Mouse (Mus musculus): ENCODE results near the gene Spg11. TPM values are rescaled to one million over a fixed set of nuclear protein-coding genes. Genes with fewer than 3 reads are reported as not detected.
"Not testable (repeated sequence)": the region's sequence is repeated elsewhere in the genome, so short reads cannot be mapped to it uniquely, and the experiment has no call there.

Spg11 gene
- total RNA-seq, 2 experiments from 2014 or later, result 4.1 to 4.8 TPM

DNA sequence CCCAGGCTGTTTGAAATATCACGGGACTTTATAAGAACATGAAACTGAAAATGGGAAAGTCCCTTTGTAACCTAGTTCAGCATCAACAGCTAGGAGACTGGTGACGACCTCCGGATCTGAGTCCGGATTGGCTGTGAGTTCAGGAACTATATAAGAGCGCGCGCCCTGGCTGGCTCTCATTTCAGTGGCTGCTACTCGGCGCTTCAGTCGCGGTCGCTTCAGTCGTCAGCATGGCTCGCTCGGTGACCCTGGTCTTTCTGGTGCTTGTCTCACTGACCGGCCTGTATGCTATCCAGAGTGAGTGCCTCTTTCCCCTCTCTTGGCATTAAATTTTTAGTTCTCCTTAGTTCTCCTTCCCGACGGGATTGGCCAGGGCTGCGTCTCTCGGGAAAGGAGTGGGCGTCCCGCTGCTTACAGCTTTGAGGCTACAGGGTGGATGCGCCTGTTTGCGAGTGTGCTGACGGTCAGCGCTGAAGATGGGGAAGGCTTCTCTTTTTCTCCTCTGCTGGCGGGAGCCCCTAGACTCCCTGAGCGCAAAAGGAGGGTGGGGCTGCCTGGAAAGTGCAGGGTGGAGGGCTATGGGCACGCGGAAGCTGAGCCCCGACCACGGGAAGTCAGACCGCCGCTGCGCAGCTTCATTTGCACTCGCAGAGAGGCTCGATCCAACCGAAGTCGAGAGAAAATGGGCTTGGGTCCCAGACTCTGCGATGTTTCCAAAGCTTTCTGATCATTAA is 29.5 kb upstream of the Spg11 start, which contains the start of gene B2m:
TSS of gene B2m (plus strand) at position 179 of the 734 bp plus-strand sequence.
- intact Hi-C loops (cut with DNase I), result no loop called here
- peak; percentile 88 to 91 for DNase-seq

- intact Hi-C loops (cut with DNase I), result no loop called here
- DNase-seq, result no peak
Observed at GRCm38 (mm10) chr2:122146687-122147086, 28.5 kb upstream of the Spg11 start.

GRCm38 (mm10) chr2:122145756-122146155 is 27.6 kb upstream of the Spg11 start:
- intact Hi-C loops (cut with DNase I), result no loop called here
- DNase-seq, result no peak

DNA sequence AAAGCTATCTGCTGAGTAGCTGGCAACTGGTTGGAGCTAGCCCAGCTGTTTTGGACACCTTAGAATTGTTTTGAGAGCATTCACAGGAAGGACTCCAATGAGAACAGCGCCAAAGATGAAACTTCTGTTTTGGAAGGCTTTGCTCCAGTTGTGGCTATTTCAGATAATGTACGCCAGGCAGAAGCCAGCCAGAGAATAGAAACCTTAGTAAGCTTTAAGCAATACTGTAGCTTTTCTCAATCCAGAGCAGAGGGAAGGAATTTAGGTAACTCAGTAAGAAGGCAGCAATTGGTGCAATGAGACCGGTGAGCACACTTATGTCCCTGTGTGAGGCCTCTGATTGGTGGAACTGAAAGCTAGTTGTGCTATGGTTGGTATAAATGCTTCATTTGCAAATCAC is 24.9 kb upstream of the Spg11 start:
- intact Hi-C loops (cut with DNase I), result no loop called here
- DNase-seq, result no peak

- DNase-seq, result no peak
- intact Hi-C loops (cut with DNase I), result no loop called here
Observed at GRCm38 (mm10) chr2:122141332-122141967, 23.3 kb upstream of the Spg11 start.

GRCm38 (mm10) chr2:122140815-122141214 is 22.6 kb upstream of the Spg11 start:
- no peak for DNase-seq
- intact Hi-C loops (cut with DNase I), result no loop called here

DNA sequence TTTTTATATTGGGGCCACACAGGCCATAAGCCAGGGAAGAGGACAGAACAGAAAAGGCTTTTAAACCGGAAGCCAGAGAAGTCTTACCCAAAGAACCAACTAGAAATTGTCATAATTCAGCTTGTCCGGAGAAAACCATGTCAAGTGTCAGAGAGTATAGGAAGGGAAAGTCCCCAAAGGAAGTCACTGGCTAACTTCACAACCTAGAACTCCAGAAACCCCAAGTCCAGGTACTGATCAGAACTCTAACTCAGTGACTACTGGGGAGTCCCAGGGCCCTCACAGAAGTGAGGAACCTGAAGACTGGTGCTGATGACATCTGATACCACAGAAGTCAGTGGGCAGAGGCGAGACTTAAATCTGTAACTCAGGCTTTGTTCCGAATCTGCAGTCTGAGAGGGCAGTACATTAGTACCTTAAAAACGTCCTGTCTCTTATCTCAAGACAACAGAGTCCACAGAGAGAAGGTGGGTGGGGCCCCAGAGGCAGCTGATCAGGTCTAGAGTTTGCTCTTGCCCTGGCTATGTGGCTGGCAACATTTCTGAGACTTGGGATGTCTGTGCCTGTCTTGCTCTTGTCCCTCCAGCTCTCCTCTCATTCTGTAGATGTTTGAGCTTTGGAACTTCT is 19.8 kb upstream of the Spg11 start:
- DNase-seq, result no peak
- intact Hi-C loops (cut with DNase I), result no loop called here

GRCm38 (mm10) chr2:122132618-122133017 is 14.4 kb upstream of the Spg11 start:
- DNase-seq, result no peak
- intact Hi-C loops (cut with DNase I), result no loop called here

DNA sequence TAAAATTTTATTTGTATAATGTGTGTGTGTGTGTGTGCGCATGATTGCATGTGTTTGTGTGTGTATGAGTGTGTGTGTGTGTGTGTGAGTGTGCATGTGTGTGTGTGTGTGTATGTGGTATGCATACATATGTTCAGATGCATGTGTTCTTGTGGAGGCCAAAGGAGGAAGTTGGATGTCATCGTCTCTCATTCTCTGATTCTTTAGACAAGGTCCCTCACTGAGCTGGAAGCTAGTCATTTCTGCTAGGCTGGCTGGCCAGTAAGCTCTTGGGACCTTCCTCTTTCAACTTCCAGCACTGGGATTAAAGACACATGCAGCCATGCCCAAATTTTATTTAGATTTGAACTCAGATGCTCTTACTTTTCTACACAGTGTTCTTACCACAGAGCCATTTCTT is 13.9 kb upstream of the Spg11 start:
- intact Hi-C loops (cut with DNase I), result no loop called here

GRCm38 (mm10) chr2:122127635-122128034 is 9.4 kb upstream of the Spg11 start:
- DNase-seq, result no peak
- intact Hi-C loops (cut with DNase I), result no loop called here

More for the DNA sequence above, 13.9 kb upstream of the Spg11 start:
- no peak for DNase-seq

DNA sequence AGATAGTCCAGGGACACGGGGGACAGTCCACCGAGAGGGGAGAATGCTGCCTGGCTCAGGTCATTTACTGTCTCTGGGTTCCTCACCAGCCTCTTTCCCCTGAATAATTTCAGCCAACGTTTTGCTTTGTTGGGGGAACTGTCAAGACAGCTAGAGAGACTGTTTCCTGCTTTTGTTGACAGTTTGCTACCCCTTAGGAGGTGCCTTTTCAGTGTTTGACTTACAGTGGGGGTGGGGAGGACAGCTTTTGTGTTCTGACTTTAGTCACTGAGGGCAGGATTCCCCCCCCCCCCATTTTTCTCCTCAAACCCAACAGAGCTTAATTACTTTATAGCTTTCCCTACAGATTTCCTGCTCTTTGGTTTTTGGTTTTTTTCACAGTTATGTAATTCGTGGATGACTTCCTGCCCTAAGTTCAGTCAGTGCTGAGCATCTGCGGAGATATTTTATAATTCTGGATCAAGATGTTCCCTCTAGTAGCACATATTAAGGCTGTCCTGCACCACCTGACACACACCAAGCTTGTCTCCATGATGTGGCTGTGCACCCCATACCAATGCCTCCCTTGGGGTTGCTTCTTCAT is 8.7 kb upstream of the Spg11 start:
- no peak for DNase-seq
- intact Hi-C loops (cut with DNase I), result no loop called here

DNA sequence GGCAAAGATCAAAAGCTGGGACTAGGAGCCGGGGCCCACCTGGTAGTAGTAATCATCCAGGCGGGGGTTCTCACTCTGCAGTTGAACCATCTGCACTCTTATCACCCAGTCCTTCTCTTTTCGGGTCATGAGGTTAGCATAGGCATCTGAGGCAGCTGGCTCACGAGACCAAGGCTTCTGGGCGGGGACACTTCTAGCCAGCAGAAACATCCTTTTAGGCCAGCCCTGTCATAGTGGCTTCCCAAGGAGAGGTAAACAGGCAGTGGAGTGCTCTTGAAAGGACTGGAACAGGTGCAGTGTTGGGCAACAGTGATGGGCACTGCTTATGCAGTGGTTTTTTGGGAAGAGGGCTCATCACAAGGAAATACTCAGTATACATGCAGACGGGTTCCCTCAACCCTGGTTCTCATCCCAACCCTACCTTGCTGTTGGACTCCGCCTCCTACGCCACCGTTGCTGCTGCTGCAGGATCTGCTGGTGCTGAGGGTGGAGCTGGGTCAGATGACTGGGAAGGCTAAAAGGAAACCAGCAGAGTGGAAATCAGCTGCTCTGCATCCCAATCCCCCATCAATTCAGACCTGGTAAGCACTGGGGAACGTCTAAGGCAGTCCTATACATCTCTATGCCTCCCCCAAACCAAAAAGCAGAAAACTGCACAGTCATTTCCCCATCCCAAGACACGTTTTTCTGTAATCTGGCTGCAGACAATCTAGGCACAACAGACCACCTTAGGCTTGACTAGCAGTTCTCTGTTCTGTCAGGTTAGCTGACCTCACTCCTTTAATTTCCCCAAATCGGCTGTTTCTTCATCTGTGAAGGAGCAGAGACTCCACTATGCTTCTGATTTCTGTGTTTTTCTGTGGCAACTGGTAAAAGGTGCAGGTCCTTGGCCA is 7.7 kb upstream of the Spg11 start:
- DNase-seq, result no peak
- intact Hi-C loops (cut with DNase I), result no loop called here

DNA sequence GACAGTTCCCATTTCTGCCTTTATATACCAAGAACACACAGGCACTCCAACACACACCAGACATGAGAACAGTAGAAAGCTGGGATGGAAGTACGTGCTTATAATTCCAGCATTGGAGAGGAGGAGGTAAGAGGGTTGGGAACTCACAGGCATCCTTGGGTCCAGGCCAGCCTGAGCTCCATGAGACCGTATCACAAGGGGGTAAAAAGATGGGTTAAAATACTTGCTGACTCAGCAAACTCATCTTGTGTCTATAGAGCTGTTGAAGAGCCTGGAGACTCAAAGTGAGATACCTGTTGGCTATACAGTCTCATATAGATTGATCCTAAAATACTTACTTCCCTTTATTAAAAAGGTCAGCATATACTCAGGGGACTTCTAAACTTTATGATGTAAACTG is 1.3 kb downstream of the Spg11 start:
- intact Hi-C loops (cut with DNase I), result no loop called here
- DNase-seq, result no peak

GRCm38 (mm10) chr2:122109714-122110113 is 8.5 kb downstream of the Spg11 start:
- DNase-seq, result no peak

DNA sequence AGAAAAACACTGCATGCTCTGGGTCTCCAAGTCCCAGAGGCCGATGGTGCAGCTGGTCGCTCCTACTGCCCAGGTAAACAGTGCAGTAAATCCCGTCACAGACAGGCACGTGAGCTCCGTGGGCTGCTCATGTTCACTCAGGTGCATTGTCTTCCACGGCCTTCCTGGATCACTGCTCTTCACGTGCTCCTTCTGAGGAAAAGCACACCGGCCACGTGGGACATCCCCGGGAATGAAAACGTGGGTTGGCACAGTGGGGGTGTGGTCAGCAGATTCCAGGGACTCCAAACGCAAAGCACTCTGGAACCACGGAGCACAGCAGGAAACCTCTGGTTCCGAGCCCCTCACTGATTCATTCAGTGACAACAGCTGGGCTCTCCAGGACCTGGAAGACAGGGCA is 10.1 kb downstream of the Spg11 start:
- intact Hi-C loops (cut with DNase I), result no loop called here

More at GRCm38 (mm10) chr2:122109714-122110113, 8.5 kb downstream of the Spg11 start:
- intact Hi-C loops (cut with DNase I), result no loop called here

GRCm38 (mm10) chr2:122102070-122102469 is 16.1 kb downstream of the Spg11 start:
- DNase-seq, result no peak
- intact Hi-C loops (cut with DNase I), result no loop called here

More for the DNA sequence above, 10.1 kb downstream of the Spg11 start:
- no peak for DNase-seq

DNA sequence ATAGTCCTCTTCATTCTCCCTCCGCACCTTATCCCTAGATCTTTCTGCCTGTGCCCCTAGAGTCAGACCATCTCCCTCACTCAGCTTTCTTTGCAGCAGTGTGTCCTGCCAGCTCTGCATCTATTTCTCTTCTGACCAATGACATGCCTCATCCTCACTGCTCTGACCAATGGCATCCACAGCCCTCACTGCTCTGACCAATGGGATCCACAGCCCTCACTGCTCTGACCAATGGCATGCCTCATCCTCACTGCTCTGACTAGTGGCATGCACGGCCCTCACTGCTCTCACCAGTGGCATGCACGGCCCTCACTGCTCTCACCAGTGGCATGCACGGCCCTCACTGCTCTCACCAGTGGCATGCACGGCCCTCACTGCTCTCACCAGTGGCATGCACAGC is 20.5 kb downstream of the Spg11 start:
- intact Hi-C loops (cut with DNase I), result not testable (repeated sequence)

DNA sequence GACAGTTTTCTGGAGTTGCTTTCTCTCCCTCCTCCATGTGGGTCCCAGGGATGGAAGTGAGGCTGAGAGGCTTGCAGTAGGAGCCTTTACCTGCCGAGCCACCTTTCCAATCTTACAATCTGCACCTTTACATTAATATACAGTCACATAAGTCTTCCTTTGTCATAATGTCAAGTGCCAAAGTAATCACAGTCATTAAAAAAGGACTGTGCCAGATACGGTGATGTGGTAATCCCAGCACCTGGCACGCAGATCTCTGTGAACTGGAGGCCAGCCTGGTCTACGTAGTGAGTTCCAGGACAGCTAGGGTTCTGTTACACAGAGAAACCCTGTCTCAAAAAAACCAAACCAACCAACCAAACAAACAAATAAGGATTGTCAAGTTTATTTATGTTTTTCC is 24.3 kb downstream of the Spg11 start:
- intact Hi-C loops (cut with DNase I), result no loop called here
- no peak for DNase-seq

More for the DNA sequence above, 20.5 kb downstream of the Spg11 start:
- DNase-seq, result not testable (repeated sequence)

DNA sequence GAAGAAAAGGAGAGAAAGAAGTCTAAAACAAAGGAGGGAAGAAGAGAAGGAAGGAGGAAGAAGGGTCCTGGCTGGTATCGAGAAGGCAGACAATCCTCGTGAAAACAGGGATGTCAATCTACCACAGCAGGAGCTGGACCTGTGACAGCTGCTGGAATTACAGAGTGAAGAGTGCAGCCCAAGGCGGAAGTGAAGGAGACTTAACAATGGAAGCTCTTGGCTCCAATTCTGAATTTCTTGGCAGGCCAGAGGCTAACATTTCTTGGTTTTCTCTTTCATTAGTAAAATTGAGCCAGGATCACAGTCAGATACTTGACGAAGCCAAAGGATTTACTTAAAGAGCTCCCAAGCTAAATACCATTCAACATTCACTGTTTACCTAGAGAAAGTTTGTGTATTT is 31.7 kb downstream of the Spg11 start:
- no peak for DNase-seq
- intact Hi-C loops (cut with DNase I), result no loop called here

GRCm38 (mm10) chr2:122081728-122082456 is 36.3 kb downstream of the Spg11 start:
- intact Hi-C loops (cut with DNase I), result no loop called here
- DNase-seq, result no peak

All from gastrocnemius, postnatal 36 days (tissue).